Mouse (Mus musculus) cerebellum, adult 2 months (tissue): ENCODE measurements at regions not wholly inside any gene's neighbourhood (a gene's known extent, or its start where the extent isn't known, plus 50 kb on each side); places are given as distances from the start of the nearest gene placed in this dataset.

ENCODE experiments used
- CTCF ChIP-seq: fragments of 200-500 bp; IDR thresholded peaks from 2 replicates; pipeline ENCODE4 v1.5.1; 2011; ENCODE audit warnings: low read depth, mild to moderate bottlenecking, control low read depth, low read length, moderate library complexity, borderline replicate concordance; ENCODE audit not compliant: insufficient read depth
- POLR2A ChIP-seq: fragments of 200-500 bp; IDR thresholded peaks from 2 replicates; pipeline ENCODE4 v1.6.1; 2011; ENCODE audit warnings: low read length, control low read depth, borderline replicate concordance; ENCODE audit not compliant: insufficient read depth

GRCm38 (mm10) chr12:95994963-95995362 is 302.9 kb downstream of the Flrt2 start:
- TF ChIP-seq CTCF (no peak), POLR2A (no peak)
